Mouse (Mus musculus) C2C12 (cell line): ENCODE measurements around the gene Bahcc1. TPM values are rescaled to one million over a fixed set of nuclear protein-coding genes. Genes with fewer than 3 reads are reported as not detected.

ENCODE experiments used
- H3K27me3 ChIP-seq: one replicate; pipeline ENCODE4 v1.6.1; 2011; ENCODE audit not compliant: control insufficient read depth, insufficient read depth, insufficient read length
- H3K36me3 ChIP-seq: one replicate; pipeline ENCODE4 v1.6.1; 2011; ENCODE audit not compliant: control insufficient read depth, insufficient read depth
- H3K4me3 ChIP-seq: one replicate; pipeline ENCODE4 v1.5.1; 2011; ENCODE audit warnings: mild to moderate bottlenecking, control low read depth; ENCODE audit not compliant: poor library complexity, insufficient read depth, severe bottlenecking
- H3K79me2 ChIP-seq: one replicate; pipeline ENCODE4 v1.6.1; 2011; ENCODE audit not compliant: control insufficient read depth, insufficient read depth
- H3K79me3 ChIP-seq: one replicate; pipeline ENCODE4 v1.6.1; 2011; ENCODE audit warnings: low read depth, control low read depth
- H3ac ChIP-seq: one replicate; pipeline ENCODE3; 2011; ENCODE audit warnings: low read depth; ENCODE audit not compliant: control insufficient read depth, insufficient read length
- CEBPB ChIP-seq: IDR thresholded peaks from one replicate; pipeline ENCODE4 v1.6.1; 2011; ENCODE audit warnings: low read depth, mild to moderate bottlenecking, control low read depth, moderate library complexity
- CTCF ChIP-seq: IDR thresholded peaks from one replicate; pipeline ENCODE4 v1.5.1; 2011; ENCODE audit not compliant: control insufficient read depth, insufficient read depth, insufficient read length
- FOSL1 ChIP-seq: IDR thresholded peaks from one replicate; pipeline ENCODE4 v1.8.0; 2011; ENCODE audit warnings: mild to moderate bottlenecking, low read length; ENCODE audit not compliant: poor library complexity, insufficient read depth, severe bottlenecking
- MAX ChIP-seq: IDR thresholded peaks from one replicate; pipeline ENCODE4 v1.6.1; 2011; ENCODE audit warnings: mild to moderate bottlenecking, control low read depth
- MYOD1 ChIP-seq: IDR thresholded peaks from one replicate; pipeline ENCODE4 v1.6.1; 2011; ENCODE audit warnings: low read depth; ENCODE audit not compliant: control insufficient read depth, insufficient read length
- MYOG ChIP-seq: IDR thresholded peaks from one replicate; pipeline ENCODE4 v1.6.1; 2011; ENCODE audit not compliant: control insufficient read depth, insufficient read length; ENCODE audit errors: extremely low read depth
- USF1 ChIP-seq: IDR thresholded peaks from one replicate; pipeline ENCODE4 v1.6.1; 2011; ENCODE audit warnings: low read depth, mild to moderate bottlenecking, control low read depth, moderate library complexity
- polyA plus RNA-seq: library from polyadenylated mRNA; unstranded; fragments of >200 nt; fragmentation: generic; extraction: Trizol; gene quantifications from one replicate; pipeline ENCODE4 v1.2.1, GENCODE M21; 2012; ENCODE audit warnings: missing spikeins

Bahcc1 gene
- polyA plus RNA-seq, 1 experiment: 10.8 TPM

DNA sequence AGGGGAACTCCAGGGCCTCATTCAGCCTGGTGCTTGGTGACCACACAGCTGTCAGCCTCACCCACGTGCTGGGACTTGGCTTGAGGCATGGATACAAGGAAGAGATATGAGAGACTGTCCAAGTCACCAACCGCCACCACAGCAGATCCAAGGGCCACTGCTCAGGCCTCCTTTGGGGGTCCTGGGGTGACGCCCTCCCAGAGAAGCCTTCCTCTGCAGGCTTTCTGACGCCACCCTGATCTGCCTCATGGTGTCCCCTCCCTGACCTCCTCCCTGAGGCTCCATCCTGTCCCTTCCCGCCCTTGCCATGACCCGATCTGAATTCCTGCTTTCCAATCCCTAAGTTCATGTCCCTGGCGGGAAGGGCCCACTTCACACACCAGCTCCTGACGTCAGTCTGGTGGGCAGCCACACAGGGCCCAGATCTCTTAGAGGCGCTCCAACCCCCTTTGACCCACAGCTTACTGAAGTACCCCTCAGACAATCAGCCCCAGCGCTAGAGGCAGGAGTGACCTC is 17.0 kb upstream of the Bahcc1 start:
- Histone ChIP-seq H3K36me3 (no peaks in the 10 kb centered on the region), H3K79me2 (no peaks in the 10 kb centered on the region), H3ac (no peak overlapping the region), H3K27me3 (no peaks in the 10 kb centered on the region), H3K79me3 (no peaks in the 10 kb centered on the region), H3K4me3 (no peak overlapping the region)
- no peak for TF ChIP-seq FOSL1
- no peak for TF ChIP-seq MAX
- no peak for TF ChIP-seq MYOG
- TF ChIP-seq MYOD1: no peak
- TF ChIP-seq CEBPB: no peak
- TF ChIP-seq CTCF: no peak
- TF ChIP-seq USF1: no peak

DNA sequence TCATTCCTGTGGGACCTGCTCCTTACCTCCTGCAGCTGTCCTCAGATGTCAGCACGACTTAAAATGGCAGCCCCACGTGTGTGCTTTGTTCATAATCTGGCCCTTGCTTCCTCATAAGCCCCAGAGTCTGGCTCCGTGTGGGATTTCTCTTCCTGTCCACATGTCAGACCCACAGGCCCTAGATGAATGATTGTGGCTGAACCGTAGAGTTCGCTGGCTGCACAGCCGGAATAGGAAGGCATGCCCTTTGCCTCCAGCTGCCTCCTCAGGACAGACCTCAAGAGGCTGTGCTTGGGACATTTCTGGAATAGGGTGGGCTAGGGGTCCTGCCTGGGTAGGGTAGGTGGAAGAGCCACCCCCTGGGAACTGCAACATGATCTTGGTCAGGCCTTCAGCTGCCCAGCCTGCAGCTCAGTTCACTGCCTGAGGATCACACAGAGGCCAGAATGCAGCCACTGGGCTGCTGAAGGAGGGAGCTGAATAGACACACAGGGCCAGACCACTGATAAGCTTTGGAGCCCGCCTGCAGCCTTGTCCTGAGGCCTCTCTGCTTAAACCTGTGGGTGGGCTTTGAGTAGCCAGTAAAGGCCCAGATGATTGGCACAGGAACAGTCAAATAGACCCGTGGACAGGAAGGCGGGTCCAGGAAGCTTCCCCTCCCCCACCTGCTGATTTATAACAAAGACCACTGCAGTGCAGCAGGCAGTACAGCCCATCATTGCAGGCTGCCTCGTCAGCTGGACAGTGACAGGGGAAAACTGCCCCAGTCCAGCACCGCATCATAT is 16.0 kb upstream of the Bahcc1 start:
- Histone ChIP-seq H3K79me2 (no peaks in the 10 kb centered on the region), H3K27me3 (no peaks in the 10 kb centered on the region), H3K36me3 (no peaks in the 10 kb centered on the region), H3ac (no peak overlapping the region), H3K79me3 (no peaks in the 10 kb centered on the region), H3K4me3 (no peak overlapping the region)
- TF ChIP-seq MYOD1 (no peak), FOSL1 (no peak), USF1 (no peak), MYOG (no peak), MAX (no peak), CTCF (no peak), CEBPB (no peak)

GRCm38 (mm10) chr11:120218176-120218856 is 14.4 kb upstream of the Bahcc1 start:
- H3K79me2 ChIP-seq: no peaks in the 10 kb centered on the region
- no peaks in the 10 kb centered on the region for H3K79me3 ChIP-seq
- H3ac ChIP-seq: no peak overlapping the region
- H3K27me3 ChIP-seq: no peaks in the 10 kb centered on the region
- H3K36me3 ChIP-seq: no peaks in the 10 kb centered on the region
- TF ChIP-seq USF1 (no peak), MYOD1 (no peak), FOSL1 (no peak), CEBPB (no peak), CTCF (no peak), MYOG (no peak), MAX (no peak)
- H3K4me3 ChIP-seq: no peak overlapping the region

DNA sequence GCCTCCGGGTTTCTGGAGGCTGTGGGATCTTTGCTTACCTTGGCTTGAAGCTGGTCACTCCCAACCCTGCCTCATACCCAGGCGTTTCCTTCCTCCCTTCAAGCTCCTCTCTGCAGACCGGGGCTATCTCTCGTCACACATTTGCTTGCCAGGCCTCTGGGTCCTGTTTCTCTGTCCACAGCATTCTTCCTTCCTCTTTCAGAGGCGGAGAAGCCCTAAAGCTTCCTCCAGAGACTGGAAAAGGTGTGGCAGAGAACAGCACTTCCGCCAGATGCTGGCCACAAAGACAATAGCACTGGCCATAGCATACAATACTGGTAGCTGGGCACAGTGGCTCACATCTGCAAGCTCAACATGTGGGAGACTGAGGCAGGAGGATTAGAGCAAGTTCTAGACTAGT is 13.8 kb upstream of the Bahcc1 start:
- H3K4me3 ChIP-seq: no peak overlapping the region

GRCm38 (mm10) chr11:120219916-120220522 is 12.7 kb upstream of the Bahcc1 start:
- TF ChIP-seq CTCF: no peak
- no peak for TF ChIP-seq USF1
- no peak for TF ChIP-seq MAX
- no peak for TF ChIP-seq MYOD1
- no peak for TF ChIP-seq MYOG
- no peak for TF ChIP-seq CEBPB
- no peak for TF ChIP-seq FOSL1
- Histone ChIP-seq H3K79me2 (no peaks in the 10 kb centered on the region), H3K27me3 (no peaks in the 10 kb centered on the region), H3K79me3 (no peaks in the 10 kb centered on the region), H3K36me3 (no peaks in the 10 kb centered on the region), H3K4me3 (no peak overlapping the region), H3ac (no peak overlapping the region)

More for the DNA sequence above, 13.8 kb upstream of the Bahcc1 start:
- no peaks in the 10 kb centered on the region for H3K36me3 ChIP-seq
- no peaks in the 10 kb centered on the region for H3K27me3 ChIP-seq
- H3ac ChIP-seq: no peak overlapping the region
- TF ChIP-seq CTCF: no peak
- no peak for TF ChIP-seq MAX
- no peak for TF ChIP-seq CEBPB
- no peak for TF ChIP-seq MYOG
- no peak for TF ChIP-seq MYOD1
- TF ChIP-seq FOSL1: no peak
- TF ChIP-seq USF1: no peak
- no peaks in the 10 kb centered on the region for H3K79me2 ChIP-seq
- H3K79me3 ChIP-seq: no peaks in the 10 kb centered on the region
